Mouse (Mus musculus) erythroblast, embryonic 14.5 days (primary cell): Measurements from ENCODE around the gene Ccdc13.

ENCODE experiments used
- GATA1 ChIP-seq: IDR thresholded peaks from 2 replicates; pipeline ENCODE4 v1.6.1; 2012; ENCODE audit warnings: low read length, inconsistent platforms, mixed read lengths
- TAL1 ChIP-seq: IDR thresholded peaks from 3 replicates; pipeline ENCODE4 v1.6.1; 2012; ENCODE audit warnings: low read length, inconsistent platforms, mixed read lengths

- TF ChIP-seq TAL1 (no peak), GATA1 (no peak)
Observed at GRCm38 (mm10) chr9:121864837-121865236, 25.6 kb upstream of the Ccdc13 start.
